Mouse (Mus musculus) midbrain, embryonic 14.5 days (tissue): ENCODE results near the gene Ahnak2. TPM values are rescaled to one million over a fixed set of nuclear protein-coding genes. Genes with fewer than 3 reads are reported as not detected.
"Not testable (repeated sequence)": the region's sequence is repeated elsewhere in the genome, so short reads cannot be mapped to it uniquely, and the experiment has no call there.

Source experiments
- ATAC-seq: fragments of 200-750 bp; cut with Nextera tagmentation; 2 replicates; pipeline ENCODE4 v1.8.0; 2017; ENCODE audit warnings: moderate number of reproducible peaks, moderate library complexity; ENCODE audit not compliant: low FRiP score, low TSS enrichment
- DNase-seq: peaks from one replicate; pipeline ENCODE4 v3.0.0-alpha.2; 2015
- H3K27ac ChIP-seq: fragments of 300-500 bp; sonication (generic); replicated peaks from 2 replicates; pipeline ENCODE4 v1.5.1; 2014; ENCODE audit warnings: mild to moderate bottlenecking, low read depth, low read length, moderate library complexity
- H3K27me3 ChIP-seq: fragments of 300-500 bp; sonication (generic); 2 replicates; pipeline ENCODE4 v1.6.1; 2014; ENCODE audit warnings: low read length, control low read depth, mixed read lengths; ENCODE audit not compliant: control insufficient read depth, insufficient read depth
- H3K36me3 ChIP-seq: fragments of 300-500 bp; sonication (generic); 2 replicates; pipeline ENCODE4 v1.6.1; 2014; ENCODE audit warnings: low read length, control low read depth; ENCODE audit not compliant: control insufficient read depth, insufficient read depth
- H3K4me1 ChIP-seq: fragments of 300-500 bp; sonication (generic); 2 replicates; pipeline ENCODE4 v1.6.1; 2014; ENCODE audit warnings: mild to moderate bottlenecking, antibody characterized with exemption, low read length, control low read depth; ENCODE audit not compliant: control insufficient read depth, insufficient read depth
- H3K4me2 ChIP-seq: fragments of 300-500 bp; sonication (generic); 2 replicates; pipeline ENCODE4 v1.6.1; 2014; ENCODE audit warnings: mild to moderate bottlenecking, low read length, moderate library complexity
- H3K4me3 ChIP-seq: fragments of 300-500 bp; sonication (generic); replicated peaks from 2 replicates; pipeline ENCODE4 v1.5.1; 2014; ENCODE audit warnings: low read depth, low read length
- H3K9ac ChIP-seq: fragments of 300-500 bp; sonication (generic); replicated peaks from 2 replicates; pipeline ENCODE4 v1.6.1; 2014; ENCODE audit warnings: mild to moderate bottlenecking, low read length, moderate library complexity
- H3K9me3 ChIP-seq: fragments of 300-500 bp; sonication (generic); 2 replicates; pipeline ENCODE4 v1.6.1; 2016; ENCODE audit warnings: low read length, control low read depth, mixed read lengths; ENCODE audit not compliant: control insufficient read depth
- WGBS: fragments of 180-500 bp; shearing (Covaris S2); extraction: QIAGEN DNeasy Blood & Tissue Kit; methylation state at CpG from one replicate; pipeline ENCODE4 v1.1.7; 2014; 5-methylcytosine and 5-hydroxymethylcytosine counted together
- polyA plus RNA-seq: library from polyadenylated mRNA; unstranded; fragments of >200 nt; fragmentation: Nextera tagmentation; extraction: Ambion mirVana; gene quantifications from 2 replicates; pipeline ENCODE4 v1.2.1, GENCODE M21; 2014

Gene Ahnak2
- polyA plus RNA-seq, 1 experiment from 2014 or later, result 0.75 TPM

- H3K9ac ChIP-seq, result peak overlapping the region; percentile 20; the same call in 1 of the 2 replicates
- H3K27me3 ChIP-seq, result no peaks in the 10 kb centered on the region
- H3K4me2 ChIP-seq, result no peak overlapping the region
- DNase-seq (no peak), ATAC-seq (no peak)
- H3K4me1 ChIP-seq, result peaks cover 28% of the 10 kb centered on the region
- no peak overlapping the region for H3K4me3 ChIP-seq
- H3K27ac ChIP-seq, result no peak overlapping the region
- no peaks in the 10 kb centered on the region for H3K9me3 ChIP-seq
- peaks cover 51% of the 10 kb centered on the region for H3K36me3 ChIP-seq
- WGBS, result 91% methylated on average over 5 of the region's 5 CpGs
These were observed 23.4 kb upstream of the Ahnak2 start for GRCm38 (mm10) chr12:112825901-112826300.

- ATAC-seq (no peak), DNase-seq (no peak)
- WGBS, result 94% methylated on average over 4 of the region's 4 CpGs
- no peak overlapping the region for H3K9ac ChIP-seq
- H3K9me3 ChIP-seq, result no peaks in the 10 kb centered on the region
- H3K4me3 ChIP-seq, result no peak overlapping the region
- peaks cover 77% of the 10 kb centered on the region for H3K36me3 ChIP-seq
- no peaks in the 10 kb centered on the region for H3K27me3 ChIP-seq
- no peak overlapping the region for H3K27ac ChIP-seq
- H3K4me2 ChIP-seq, result no peak overlapping the region
- H3K4me1 ChIP-seq, result peaks cover 19% of the 10 kb centered on the region
These were observed 20.8 kb upstream of the Ahnak2 start for GRCm38 (mm10) chr12:112823221-112823620.

- Histone ChIP-seq H3K4me1 (peaks cover 13% of the 10 kb centered on the region), H3K36me3 (peaks cover 80% of the 10 kb centered on the region), H3K9me3 (no peaks in the 10 kb centered on the region), H3K4me3 (no peak overlapping the region), H3K27ac (no peak overlapping the region), H3K9ac (no peak overlapping the region), H3K27me3 (no peaks in the 10 kb centered on the region), H3K4me2 (no peak overlapping the region)
- ATAC-seq (no peak), DNase-seq (no peak)
- 85% methylated on average over 2 of the region's 2 CpGs for WGBS
These were observed 20.2 kb upstream of the Ahnak2 start for GRCm38 (mm10) chr12:112822676-112823075.

- peaks cover 80% of the 10 kb centered on the region for H3K36me3 ChIP-seq
- no peak overlapping the region for H3K4me3 ChIP-seq
- no peak for DNase-seq
- no peaks in the 10 kb centered on the region for H3K27me3 ChIP-seq
- H3K27ac ChIP-seq, result no peak overlapping the region
- WGBS, result 88% methylated on average over 4 of the region's 4 CpGs
- no peak for ATAC-seq
- peaks cover 6% of the 10 kb centered on the region for H3K4me1 ChIP-seq
- H3K4me2 ChIP-seq, result no peak overlapping the region
- no peak overlapping the region for H3K9ac ChIP-seq
- no peaks in the 10 kb centered on the region for H3K9me3 ChIP-seq
These were observed 19.5 kb upstream of the Ahnak2 start for GRCm38 (mm10) chr12:112821974-112822373.

- ATAC-seq, result no peak
- Histone ChIP-seq H3K36me3 (peaks cover 73% of the 10 kb centered on the region), H3K27ac (no peak overlapping the region), H3K9ac (no peak overlapping the region), H3K4me3 (no peak overlapping the region), H3K27me3 (no peaks in the 10 kb centered on the region), H3K9me3 (no peaks in the 10 kb centered on the region), H3K4me1 (0 out of 2 replicates have a peak, but pooled peaks cover under 1% of the 10 kb centered on the region), H3K4me2 (no peak overlapping the region)
- 55% methylated on average over 1 of the region's 1 CpGs for WGBS
- DNase-seq, result no peak
These were observed 18.8 kb upstream of the Ahnak2 start for GRCm38 (mm10) chr12:112821216-112821615.

GRCm38 (mm10) chr12:112820401-112820999 is 18.0 kb upstream of the Ahnak2 start:
- H3K36me3 ChIP-seq, result peaks cover 75% of the 10 kb centered on the region
- H3K4me3 ChIP-seq, result no peak overlapping the region
- DNase-seq (no peak), ATAC-seq (no peak)
- no peak overlapping the region for H3K27ac ChIP-seq
- H3K9me3 ChIP-seq, result no peaks in the 10 kb centered on the region
- H3K4me2 ChIP-seq, result no peak overlapping the region
- H3K9ac ChIP-seq, result no peak overlapping the region
- 74% methylated on average over 12 of the region's 12 CpGs for WGBS
- no peaks in the 10 kb centered on the region for H3K27me3 ChIP-seq
- H3K4me1 ChIP-seq, result no peaks in the 10 kb centered on the region

GRCm38 (mm10) chr12:112819057-112819662 is 16.7 kb upstream of the Ahnak2 start:
- H3K4me3 ChIP-seq, result no peak overlapping the region
- DNase-seq (no peak), ATAC-seq (no peak)
- no peaks in the 10 kb centered on the region for H3K4me1 ChIP-seq
- peaks cover 78% of the 10 kb centered on the region for H3K36me3 ChIP-seq
- H3K9me3 ChIP-seq, result no peaks in the 10 kb centered on the region
- no peak overlapping the region for H3K27ac ChIP-seq
- H3K4me2 ChIP-seq, result no peak overlapping the region
- no peak overlapping the region for H3K9ac ChIP-seq
- H3K27me3 ChIP-seq, result no peaks in the 10 kb centered on the region
- WGBS, result 91% methylated on average over 8 of the region's 8 CpGs

GRCm38 (mm10) chr12:112816866-112817265 is 14.4 kb upstream of the Ahnak2 start:
- peaks cover 82% of the 10 kb centered on the region for H3K36me3 ChIP-seq
- not testable (repeated sequence) for H3K4me2 ChIP-seq, H3K27me3 ChIP-seq, ATAC-seq, H3K4me3 ChIP-seq, DNase-seq, H3K4me1 ChIP-seq, H3K9ac ChIP-seq, H3K27ac ChIP-seq, H3K9me3 ChIP-seq
- 85% methylated on average over 7 of the region's 7 CpGs for WGBS

GRCm38 (mm10) chr12:112816294-112816693 is 13.8 kb upstream of the Ahnak2 start:
- Histone ChIP-seq H3K27me3 (no peaks in the 10 kb centered on the region), H3K4me1 (no peaks in the 10 kb centered on the region), H3K4me2 (no peak overlapping the region), H3K9me3 (no peaks in the 10 kb centered on the region), H3K36me3 (peaks cover 82% of the 10 kb centered on the region), H3K4me3 (no peak overlapping the region), H3K9ac (no peak overlapping the region), H3K27ac (no peak overlapping the region)
- DNase-seq, result peak; percentile 77
- 62% methylated on average over 4 of the region's 4 CpGs for WGBS
- ATAC-seq, result no peak
